Mouse (Mus musculus): ENCODE measurements around the gene Cxcl10.

Gene Cxcl10

DNA sequence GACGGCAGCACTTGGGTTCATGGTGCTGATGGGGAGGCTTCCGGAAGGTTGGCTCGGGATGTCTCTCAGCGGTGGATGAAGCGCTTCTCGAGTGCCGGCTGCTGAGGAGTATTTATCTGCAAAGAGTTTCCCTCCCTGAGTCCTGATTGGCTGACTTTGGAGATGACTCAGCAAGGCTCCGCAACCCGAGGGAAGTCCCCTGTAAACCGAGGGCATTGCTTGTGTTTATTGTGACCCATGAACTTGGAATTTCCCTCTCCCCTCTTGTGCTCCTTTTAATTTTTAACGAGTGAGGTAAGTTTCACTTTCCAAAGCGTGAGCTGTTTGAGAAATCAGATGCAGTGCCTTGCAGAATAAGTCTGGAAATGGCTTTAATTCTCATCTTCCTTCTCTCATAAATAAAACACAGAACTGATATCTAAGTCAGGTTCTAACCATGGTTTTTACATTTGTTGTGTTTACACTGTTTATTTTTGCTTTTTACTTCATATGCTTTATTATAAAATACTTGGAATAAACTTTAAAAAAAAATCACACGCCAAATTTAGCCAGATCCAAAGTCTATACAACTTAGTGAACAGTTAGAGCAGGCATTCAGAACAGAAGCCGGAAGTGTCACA, at the start of gene Cxcl10:
TSS of gene Cxcl10 (minus strand) at position 96 of the 620 bp plus-strand sequence.
- peak; percentile 27 for DNase-seq (ENCODE audit: extremely low spot score, low spot score)

GRCm38 (mm10) chr5:92398153-92398552, 49.5 kb upstream of the Cxcl10 start:
- DNase-seq (ENCODE audit: extremely low spot score, low spot score) = peak; percentile 79

DNA sequence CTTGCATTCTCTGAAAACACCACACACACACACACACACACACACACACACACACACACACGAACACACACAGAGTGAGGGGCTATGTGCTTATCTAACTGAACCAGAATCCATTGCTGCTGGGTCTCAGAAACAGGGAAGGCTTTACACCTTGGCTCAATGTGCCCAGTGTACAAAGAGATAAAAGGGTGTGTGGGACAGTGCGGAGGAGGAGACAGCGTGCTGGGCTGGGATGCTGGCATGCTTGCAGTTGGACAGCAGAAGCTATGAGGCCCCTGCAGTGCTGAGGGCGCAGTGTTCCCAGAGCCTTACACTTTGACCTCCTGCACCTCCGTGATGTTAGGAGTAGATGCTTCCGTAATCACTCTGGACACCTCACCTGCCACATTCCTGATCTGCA, 47.8 kb upstream of the Cxcl10 start:
- no peak for DNase-seq (ENCODE audit: extremely low spot score, low spot score)

DNA sequence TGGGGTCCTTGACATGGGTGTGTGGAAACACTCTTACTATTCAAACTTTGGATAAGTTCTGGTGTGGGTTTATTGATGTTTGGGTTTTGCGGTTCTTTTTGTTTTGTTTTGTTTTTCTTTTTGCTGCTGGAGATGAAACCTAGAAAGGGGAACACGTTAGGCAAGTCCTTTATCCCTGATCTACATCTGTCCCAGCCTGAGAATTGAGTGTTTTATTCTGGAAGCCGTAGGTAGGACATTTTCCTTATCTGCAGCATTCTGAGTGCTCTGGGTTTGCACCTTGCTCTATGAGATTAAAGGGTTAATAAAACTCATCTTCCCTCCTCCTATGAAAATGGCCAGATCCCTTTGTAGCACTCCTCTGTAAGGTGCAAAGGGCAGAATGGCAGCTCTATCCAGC, 47.1 kb upstream of the Cxcl10 start:
- no peak for DNase-seq (ENCODE audit: extremely low spot score, low spot score)

DNA sequence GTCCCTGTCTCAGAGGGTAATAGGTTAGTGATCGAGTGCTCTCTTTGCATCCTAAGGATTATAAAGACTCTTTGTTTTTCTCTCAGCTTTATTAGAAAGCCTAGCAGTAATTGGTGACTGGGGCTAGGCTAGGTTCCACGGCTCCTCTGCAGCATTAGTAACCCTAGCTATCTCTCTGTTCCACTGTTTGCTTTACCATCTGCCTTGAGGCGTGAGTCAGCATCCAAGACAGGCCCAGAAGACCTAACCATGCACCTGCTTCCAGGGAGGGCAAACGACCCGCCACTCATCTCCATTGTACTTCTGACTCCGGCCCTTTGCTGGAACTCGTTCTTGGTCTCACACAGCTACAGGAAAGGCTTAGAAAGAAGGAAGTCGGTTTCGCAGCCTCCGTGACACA, 45.2 kb upstream of the Cxcl10 start:
- no peak for DNase-seq (ENCODE audit: extremely low spot score, low spot score)

DNA sequence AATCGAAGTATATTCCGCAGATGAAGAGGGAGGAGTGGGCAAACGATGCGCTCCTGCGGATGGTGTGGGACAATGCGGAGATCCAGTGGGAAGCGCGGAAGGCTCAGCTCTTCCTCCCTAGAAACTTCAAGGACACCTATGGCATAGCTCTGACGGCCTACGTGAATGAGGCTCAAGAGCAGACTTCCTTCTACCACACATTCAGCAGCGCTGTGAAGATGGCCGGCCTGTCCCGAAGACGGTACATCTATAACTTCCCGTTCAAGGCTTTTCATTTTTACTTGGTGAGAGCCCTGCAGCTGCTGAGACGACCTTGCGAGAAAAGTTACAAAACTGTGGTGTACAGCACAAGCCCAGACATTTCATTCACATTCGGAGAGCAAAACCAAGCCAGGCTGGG, 43.9 kb upstream of the Cxcl10 start:
- DNase-seq (ENCODE audit: extremely low spot score, low spot score) = no peak

GRCm38 (mm10) chr5:92390615-92391014, 41.9 kb upstream of the Cxcl10 start:
- no peak for DNase-seq (ENCODE audit: extremely low spot score, low spot score)

GRCm38 (mm10) chr5:92389977-92390376, 41.3 kb upstream of the Cxcl10 start:
- DNase-seq (ENCODE audit: extremely low spot score, low spot score) = no peak

- DNase-seq (ENCODE audit: extremely low spot score, low spot score) = no peak
These were observed 38.7 kb upstream of the Cxcl10 start for GRCm38 (mm10) chr5:92387433-92387832.

GRCm38 (mm10) chr5:92386643-92387042, 38.0 kb upstream of the Cxcl10 start:
- no peak for DNase-seq (ENCODE audit: extremely low spot score, low spot score)

- DNase-seq (ENCODE audit: extremely low spot score, low spot score) = no peak
These were observed 37.4 kb upstream of the Cxcl10 start for GRCm38 (mm10) chr5:92386102-92386501.

- no peak for DNase-seq (ENCODE audit: extremely low spot score, low spot score)
These were observed 36.2 kb upstream of the Cxcl10 start for GRCm38 (mm10) chr5:92384855-92385254.

GRCm38 (mm10) chr5:92383747-92384146, 35.1 kb upstream of the Cxcl10 start:
- no peak for DNase-seq (ENCODE audit: extremely low spot score, low spot score)

- no peak for DNase-seq (ENCODE audit: extremely low spot score, low spot score)
These were observed 33.6 kb upstream of the Cxcl10 start for GRCm38 (mm10) chr5:92382349-92382679.

GRCm38 (mm10) chr5:92381550-92382348, 33.1 kb upstream of the Cxcl10 start:
- peak; percentile 64 for DNase-seq (ENCODE audit: extremely low spot score, low spot score)

DNA sequence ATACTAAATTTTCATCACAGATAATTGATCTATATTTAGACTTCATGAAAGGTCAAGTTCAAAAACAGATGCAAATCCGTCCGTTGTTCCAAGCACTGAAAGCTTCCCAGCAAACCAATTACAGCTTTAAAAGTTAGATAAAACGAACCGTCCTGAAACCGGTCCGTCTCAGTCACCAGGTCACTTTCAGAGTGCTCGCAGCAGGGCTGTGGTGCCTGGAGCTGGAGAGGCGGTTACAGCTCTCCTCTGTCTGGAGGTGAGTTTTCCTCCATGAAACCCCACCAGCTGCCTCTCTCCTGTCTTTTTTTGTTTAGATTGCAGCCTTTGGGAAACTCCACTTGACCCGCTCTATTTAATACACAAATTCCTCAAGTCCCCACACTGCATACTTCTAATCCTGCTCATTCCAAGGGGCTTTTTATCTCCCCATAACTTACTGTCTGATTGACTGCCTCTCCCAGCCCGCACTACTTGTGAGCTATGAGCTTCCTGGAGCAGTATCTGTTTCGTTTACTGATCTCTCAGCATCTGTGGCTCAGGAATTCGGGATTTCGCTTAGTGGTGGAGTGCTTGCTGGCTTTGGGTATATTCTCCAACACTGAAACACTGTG, 28.2 kb upstream of the Cxcl10 start:
- DNase-seq (ENCODE audit: extremely low spot score, low spot score) = no peak

DNA sequence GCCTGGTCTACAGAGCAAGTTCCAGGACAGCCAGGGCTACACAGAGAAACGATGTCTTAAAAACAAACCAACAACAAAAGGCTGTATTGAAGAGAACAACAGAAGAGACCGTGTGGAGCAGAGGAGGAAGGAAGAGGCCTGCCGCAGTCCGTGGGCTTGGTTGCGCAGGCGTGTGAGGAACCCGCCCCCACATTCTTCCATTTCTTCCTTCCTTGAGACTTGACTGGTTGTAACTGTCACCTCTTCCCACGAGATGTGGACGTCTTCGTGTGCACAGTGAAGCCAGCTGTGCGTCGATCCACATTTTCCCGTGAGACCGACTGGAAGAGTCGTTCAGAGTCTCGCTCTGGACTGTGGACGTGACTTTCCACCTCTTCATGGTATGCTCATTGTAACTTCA, 26.7 kb upstream of the Cxcl10 start:
- no peak for DNase-seq (ENCODE audit: extremely low spot score, low spot score)

GRCm38 (mm10) chr5:92374721-92375142, 26.0 kb upstream of the Cxcl10 start:
- DNase-seq (ENCODE audit: extremely low spot score, low spot score) = no peak

- DNase-seq (ENCODE audit: extremely low spot score, low spot score) = no peak
These were observed 23.9 kb upstream of the Cxcl10 start for GRCm38 (mm10) chr5:92372605-92373004.

- DNase-seq (ENCODE audit: extremely low spot score, low spot score) = no peak
These were observed 22.8 kb upstream of the Cxcl10 start for GRCm38 (mm10) chr5:92371361-92371976.

GRCm38 (mm10) chr5:92370891-92371290, 22.2 kb upstream of the Cxcl10 start:
- DNase-seq (ENCODE audit: extremely low spot score, low spot score) = no peak

DNA sequence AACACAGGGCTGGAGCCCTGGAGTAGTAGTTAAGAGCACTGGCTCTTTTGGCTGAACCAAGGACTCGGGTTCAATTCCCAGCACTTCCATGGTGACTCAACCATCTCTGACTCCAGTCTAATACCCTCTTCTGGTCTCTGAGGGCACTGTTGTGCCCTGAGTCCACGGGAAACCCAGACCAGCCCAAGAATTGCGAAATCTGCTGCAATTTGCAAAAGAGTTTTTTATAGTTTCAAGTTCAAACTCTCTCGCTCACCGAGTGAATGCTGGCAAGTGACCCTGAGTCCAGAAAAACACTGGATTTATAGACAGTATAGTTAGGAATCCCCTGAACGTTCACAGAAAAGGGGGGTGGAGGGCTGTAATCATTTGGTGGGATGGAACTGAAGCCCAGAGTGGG, 21.7 kb upstream of the Cxcl10 start:
- DNase-seq (ENCODE audit: extremely low spot score, low spot score) = no peak

Measured in neural tube, embryonic 10.5 days (tissue).